Mouse (Mus musculus): Measurements from ENCODE around the gene Tesc.

DNA sequence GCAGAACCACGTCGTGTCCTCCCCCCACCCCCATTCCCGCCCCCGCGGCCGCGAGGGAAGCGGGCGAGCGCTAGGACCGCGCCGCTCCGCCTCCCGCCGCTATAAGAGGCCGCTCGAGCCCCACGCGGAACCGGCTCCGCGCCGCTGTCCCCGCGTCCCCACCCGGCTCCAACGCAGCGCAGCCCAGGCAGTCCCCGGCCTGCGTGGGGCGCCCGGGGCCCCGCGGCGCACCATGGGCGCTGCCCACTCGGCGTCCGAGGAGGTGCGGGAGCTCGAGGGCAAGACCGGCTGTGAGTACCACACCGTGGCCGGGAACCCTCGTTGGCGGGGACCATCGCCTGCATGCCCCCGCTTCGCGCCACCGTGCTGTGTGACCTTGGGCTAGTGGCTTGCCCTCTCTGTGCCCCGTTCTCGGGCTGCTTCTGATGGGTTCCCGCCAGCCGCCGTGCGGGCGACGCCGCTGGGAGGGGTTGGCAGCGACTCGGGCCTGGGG, at the start of gene Tesc:
- TF ChIP-seq CTCF (IDR thresholded peaks at IDR 0.05; ENCODE audit: low read depth) = no peak
- no peak for TF ChIP-seq EP300 (IDR thresholded peaks at IDR 0.05; ENCODE audit: low read depth)

All from liver, embryonic 14.5 days (tissue).